Mouse (Mus musculus) midbrain, embryonic 11.5 days (tissue): ENCODE results near the gene Gpr179. TPM values are rescaled to one million over a fixed set of nuclear protein-coding genes. Genes with fewer than 3 reads are reported as not detected.
"Not testable (repeated sequence)": the region's sequence is repeated elsewhere in the genome, so short reads cannot be mapped to it uniquely, and the experiment has no call there.

ENCODE experiments used
- ATAC-seq: fragments of 200-750 bp; cut with Nextera tagmentation; 2 replicates; pipeline ENCODE4 v1.8.0; 2017; ENCODE audit warnings: moderate TSS enrichment, moderate library complexity; ENCODE audit not compliant: low FRiP score
- DNase-seq: peaks from one replicate; pipeline ENCODE4 v3.0.0; 2015; ENCODE audit warnings: low spot score; ENCODE audit errors: missing footprints
- H3K27ac ChIP-seq: fragments of 300-500 bp; sonication (generic); 2 replicates; pipeline ENCODE4 v1.5.1; 2014; ENCODE audit warnings: low read depth, low read length
- H3K27me3 ChIP-seq: fragments of 300-500 bp; sonication (generic); 2 replicates; pipeline ENCODE4 v1.6.1; 2014; ENCODE audit warnings: mild to moderate bottlenecking, low read length, moderate library complexity, mixed read lengths; ENCODE audit not compliant: control insufficient read depth, insufficient read depth
- H3K36me3 ChIP-seq: fragments of 300-500 bp; sonication (generic); 2 replicates; pipeline ENCODE4 v1.6.1; 2014; ENCODE audit warnings: mild to moderate bottlenecking, low read length, moderate library complexity, mixed read lengths; ENCODE audit not compliant: control insufficient read depth, insufficient read depth
- H3K4me1 ChIP-seq: fragments of 300-500 bp; sonication (generic); 2 replicates; pipeline ENCODE4 v1.6.1; 2014; ENCODE audit warnings: low read length; ENCODE audit not compliant: control insufficient read depth, insufficient read depth
- H3K4me2 ChIP-seq: fragments of 300-500 bp; sonication (generic); 2 replicates; pipeline ENCODE4 v1.6.1; 2014; ENCODE audit warnings: mild to moderate bottlenecking, moderate library complexity
- H3K4me3 ChIP-seq: fragments of 300-500 bp; sonication (generic); 2 replicates; pipeline ENCODE4 v1.5.1; 2014; ENCODE audit warnings: low read depth, low read length
- H3K9ac ChIP-seq: fragments of 300-500 bp; sonication (generic); 2 replicates; pipeline ENCODE4 v1.6.1; 2014; ENCODE audit warnings: low read length
- H3K9me3 ChIP-seq: fragments of 300-500 bp; sonication (generic); 2 replicates; pipeline ENCODE4 v1.6.1; 2016; ENCODE audit warnings: low read length; ENCODE audit not compliant: control insufficient read depth
- WGBS: fragments of 180-500 bp; shearing (Covaris S2); extraction: QIAGEN DNeasy Blood & Tissue Kit; methylation state at CpG from one replicate; pipeline ENCODE4 v1.1.7; 2014; 5-methylcytosine and 5-hydroxymethylcytosine counted together
- polyA plus RNA-seq: library from polyadenylated mRNA; unstranded; fragments of >200 nt; fragmentation: Nextera tagmentation; extraction: Ambion mirVana; gene quantifications from 2 replicates; pipeline ENCODE4 v1.2.1, GENCODE M21; 2014

The Gpr179 gene
- polyA plus RNA-seq, 1 experiment from 2014 or later = not detected

GRCm38 (mm10) chr11:97362649-97362942, 10.7 kb upstream of the Gpr179 start:
- under 1% methylated on average over 29 of the region's 39 CpGs for WGBS
- peak overlapping the region; percentile 98 for H3K9ac ChIP-seq
- peak overlapping the region; percentile 94 for H3K4me2 ChIP-seq
- peak overlapping the region; percentile 97 for H3K4me3 ChIP-seq
- DNase-seq = no peak
- H3K27ac ChIP-seq = peak overlapping the region; percentile 64
- no peaks in the 10 kb centered on the region for H3K27me3 ChIP-seq
- peak; percentile 62; the same call in 1 of the 2 replicates for ATAC-seq
- H3K36me3 ChIP-seq = no peaks in the 10 kb centered on the region
- no peaks in the 10 kb centered on the region for H3K9me3 ChIP-seq
- H3K4me1 ChIP-seq = peaks cover 18% of the 10 kb centered on the region

GRCm38 (mm10) chr11:97361948-97362648, 10.2 kb upstream of the Gpr179 start, which contains the start of gene Socs7:
Socs7 (plus strand) TSS chr11:97362551.
- DNase-seq = peak; percentile 99
- H3K4me2 ChIP-seq = peak within 1 kb of the TSS; percentile 94
- H3K9me3 ChIP-seq = no peaks in the 10 kb centered on the region
- H3K36me3 ChIP-seq = no peaks in the 10 kb centered on the region
- H3K4me1 ChIP-seq = peaks cover 18% of the 10 kb centered on the region
- peak; percentile 97 for ATAC-seq
- peak within 1 kb of the TSS; percentile 64 for H3K27ac ChIP-seq
- peak within 1 kb of the TSS; percentile 98 for H3K9ac ChIP-seq
- WGBS = under 1% methylated on average over 56 of the region's 81 CpGs
- H3K4me3 ChIP-seq = peak within 1 kb of the TSS; percentile 97
- no peaks in the 10 kb centered on the region for H3K27me3 ChIP-seq

DNA sequence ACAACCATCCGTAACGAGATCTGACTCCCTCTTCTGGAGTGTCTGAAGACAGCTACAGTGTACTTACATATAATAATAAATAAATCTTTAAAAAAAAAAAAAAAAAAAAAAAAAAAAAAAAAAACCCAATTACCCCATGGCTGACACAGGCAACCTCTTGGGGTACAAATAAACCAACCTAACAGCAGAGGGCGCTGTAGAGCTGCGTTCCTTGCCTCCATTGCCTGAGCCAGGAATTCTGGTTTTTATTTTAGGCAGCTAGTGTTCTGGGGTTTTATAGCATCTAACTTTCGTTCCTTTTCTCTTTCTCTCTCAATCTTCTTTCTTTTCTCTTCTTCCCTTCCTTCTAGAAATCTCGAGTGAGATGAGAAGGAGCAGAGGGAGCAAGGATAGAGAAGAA, 5.8 kb upstream of the Gpr179 start:
- not testable (repeated sequence) for H3K4me2 ChIP-seq, H3K27me3 ChIP-seq, H3K36me3 ChIP-seq, H3K4me1 ChIP-seq, H3K4me3 ChIP-seq, H3K27ac ChIP-seq, H3K9ac ChIP-seq, ATAC-seq, H3K9me3 ChIP-seq
- peak; percentile 94 for DNase-seq
- 12% methylated on average over 4 of the region's 6 CpGs for whole genome bisulfite sequencing

DNA sequence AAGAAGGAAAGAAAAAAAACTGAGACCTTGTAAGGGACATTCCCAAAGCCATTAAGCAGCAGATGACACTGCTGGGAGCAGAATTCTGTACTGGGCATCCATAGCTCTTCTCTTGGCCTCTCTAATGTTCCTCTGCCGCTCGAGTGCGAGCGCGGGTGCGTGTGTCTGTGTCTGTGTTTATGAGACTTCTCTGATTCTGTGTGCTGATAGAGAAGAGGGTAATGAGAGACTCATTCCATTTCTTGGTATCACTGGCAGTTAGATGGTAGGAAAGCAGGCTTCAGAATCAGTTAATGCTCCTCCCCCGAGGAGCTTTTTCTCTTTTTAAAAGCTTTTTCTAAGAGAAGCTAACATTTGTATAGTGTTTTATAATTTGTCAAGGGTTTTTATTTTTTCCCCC, 3.4 kb upstream of the Gpr179 start:
- Histone ChIP-seq H3K9ac (no peak overlapping the region), H3K27ac (no peak overlapping the region), H3K9me3 (no peaks in the 10 kb centered on the region), H3K4me2 (no peak overlapping the region), H3K27me3 (no peaks in the 10 kb centered on the region), H3K36me3 (no peaks in the 10 kb centered on the region), H3K4me1 (peaks cover 2% of the 10 kb centered on the region), H3K4me3 (no peak overlapping the region)
- DNase-seq (no peak), ATAC-seq (no peak)
- 92% methylated on average over 7 of the region's 7 CpGs for WGBS

DNA sequence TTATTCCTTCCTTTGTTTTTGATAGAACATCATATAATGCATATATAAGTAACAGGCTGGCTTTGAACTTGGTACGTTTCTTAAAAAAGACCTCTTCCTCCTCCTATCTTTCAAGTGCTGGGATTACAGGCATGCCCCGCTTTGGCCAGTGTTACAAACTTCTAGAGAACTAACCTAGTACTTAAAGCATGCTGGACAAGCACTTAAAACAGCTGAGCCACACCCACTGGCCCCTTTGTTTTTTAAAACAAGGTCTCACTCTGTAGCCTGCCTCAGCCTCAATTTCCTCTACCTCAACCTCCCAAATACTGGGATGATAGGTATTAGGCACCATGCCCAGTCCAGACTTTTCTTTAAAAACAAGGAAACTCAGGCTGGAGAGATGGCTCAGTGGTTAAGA, 2.8 kb upstream of the Gpr179 start:
- WGBS = 81% methylated on average over 2 of the region's 2 CpGs
- peak; percentile 45 for DNase-seq
- H3K4me2 ChIP-seq = no peak overlapping the region
- no peak for ATAC-seq
- no peaks in the 10 kb centered on the region for H3K36me3 ChIP-seq
- H3K4me1 ChIP-seq = peaks cover 5% of the 10 kb centered on the region
- no peak overlapping the region for H3K9ac ChIP-seq
- no peaks in the 10 kb centered on the region for H3K27me3 ChIP-seq
- H3K4me3 ChIP-seq = no peak overlapping the region
- H3K9me3 ChIP-seq = no peaks in the 10 kb centered on the region
- no peak overlapping the region for H3K27ac ChIP-seq

GRCm38 (mm10) chr11:97352935-97353597, 1.2 kb upstream of the Gpr179 start:
- no peaks in the 10 kb centered on the region for H3K27me3 ChIP-seq
- H3K4me2 ChIP-seq = no peak overlapping the region
- no peaks in the 10 kb centered on the region for H3K36me3 ChIP-seq
- DNase-seq (no peak), ATAC-seq (no peak)
- no peak overlapping the region for H3K27ac ChIP-seq
- no peaks in the 10 kb centered on the region for H3K9me3 ChIP-seq
- no peak overlapping the region for H3K4me3 ChIP-seq
- H3K9ac ChIP-seq = no peak overlapping the region
- 80% methylated on average over 4 of the region's 4 CpGs for WGBS
- H3K4me1 ChIP-seq = peaks cover 5% of the 10 kb centered on the region

- peak; percentile 87 for DNase-seq
- H3K4me3 ChIP-seq = no peak overlapping the region
- H3K9ac ChIP-seq = no peak overlapping the region
- H3K4me1 ChIP-seq = peaks cover 5% of the 10 kb centered on the region
- 0 out of 2 replicates have a peak, but pooled peaks have one; percentile 54 for ATAC-seq
- H3K27me3 ChIP-seq = no peaks in the 10 kb centered on the region
- no peaks in the 10 kb centered on the region for H3K9me3 ChIP-seq
- WGBS = 30% methylated on average over 2 of the region's 2 CpGs
- no peak overlapping the region for H3K27ac ChIP-seq
- no peak overlapping the region for H3K4me2 ChIP-seq
- no peaks in the 10 kb centered on the region for H3K36me3 ChIP-seq
These were observed 1.8 kb downstream of the Gpr179 start for GRCm38 (mm10) chr11:97350035-97350434.

DNA sequence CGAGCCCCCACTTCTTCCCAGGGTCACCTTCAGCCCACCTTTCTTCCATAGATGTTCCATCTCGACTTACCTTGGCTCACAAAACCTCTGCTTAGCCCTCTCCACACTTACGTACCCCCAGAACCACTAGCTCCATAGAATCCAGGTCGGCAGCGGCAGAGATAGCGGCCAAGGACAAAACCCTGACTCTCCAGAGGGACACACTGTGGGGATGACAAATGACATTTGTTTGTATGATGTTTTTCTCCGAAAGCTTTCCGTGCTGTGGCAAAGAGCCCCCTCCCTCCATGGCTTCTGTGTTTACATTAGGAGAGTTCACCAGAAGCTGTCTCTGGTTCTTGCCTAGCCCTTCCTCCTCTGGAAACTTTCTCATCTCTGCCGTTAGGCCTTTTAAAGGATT, 4.6 kb downstream of the Gpr179 start:
- Histone ChIP-seq H3K4me3 (no peak overlapping the region), H3K4me1 (peaks cover 5% of the 10 kb centered on the region), H3K27me3 (peaks cover 4% of the 10 kb centered on the region), H3K9me3 (no peaks in the 10 kb centered on the region), H3K4me2 (no peak overlapping the region), H3K9ac (no peak overlapping the region), H3K36me3 (no peaks in the 10 kb centered on the region), H3K27ac (no peak overlapping the region)
- ATAC-seq (no peak), DNase-seq (no peak)
- 88% methylated on average over 9 of the region's 9 CpGs for whole genome bisulfite sequencing

GRCm38 (mm10) chr11:97346383-97346782, 5.5 kb downstream of the Gpr179 start:
- H3K4me2 ChIP-seq = no peak overlapping the region
- ATAC-seq = no peak
- H3K4me1 ChIP-seq = peaks cover 5% of the 10 kb centered on the region
- H3K36me3 ChIP-seq = no peaks in the 10 kb centered on the region
- H3K27ac ChIP-seq = no peak overlapping the region
- H3K4me3 ChIP-seq = no peak overlapping the region
- H3K9me3 ChIP-seq = no peaks in the 10 kb centered on the region
- no peak overlapping the region for H3K9ac ChIP-seq
- DNase-seq = no peak
- WGBS = 75% methylated on average over 9 of the region's 9 CpGs
- H3K27me3 ChIP-seq = peaks cover 4% of the 10 kb centered on the region
